Mouse (Mus musculus) testis, adult 2 months (tissue): ENCODE data around the gene Kcnc3. TPM values are rescaled to one million over a fixed set of nuclear protein-coding genes. Genes with fewer than 3 reads are reported as not detected.

Source experiments
- H3K27ac ChIP-seq: fragments of 200-500 bp; 2 replicates; pipeline ENCODE4 v1.5.1; 2012; ENCODE audit warnings: low read depth, low read length; ENCODE audit not compliant: control insufficient read depth, insufficient read depth
- H3K27me3 ChIP-seq: fragments of 200-500 bp; 2 replicates; pipeline ENCODE4 v1.6.1; 2012; ENCODE audit warnings: mild to moderate bottlenecking, low read length, moderate library complexity; ENCODE audit not compliant: control insufficient read depth, insufficient read depth
- H3K36me3 ChIP-seq: fragments of 200-500 bp; 2 replicates; pipeline ENCODE4 v1.6.1; 2012; ENCODE audit warnings: mild to moderate bottlenecking, low read length; ENCODE audit not compliant: control insufficient read depth, insufficient read depth
- H3K4me1 ChIP-seq: fragments of 200-500 bp; 2 replicates; pipeline ENCODE4 v1.6.1; 2012; ENCODE audit warnings: low read length; ENCODE audit not compliant: control insufficient read depth, insufficient read depth
- H3K4me3 ChIP-seq: fragments of 200-500 bp; 2 replicates; pipeline ENCODE4 v1.5.1; 2012; ENCODE audit warnings: low read depth, mild to moderate bottlenecking, low read length, moderate library complexity, mixed read lengths; ENCODE audit not compliant: control insufficient read depth
- CTCF ChIP-seq: fragments of 200-500 bp; IDR thresholded peaks from 2 replicates; pipeline ENCODE4 v1.5.1; 2012; ENCODE audit warnings: low read depth, mild to moderate bottlenecking, inconsistent platforms, low read length, moderate library complexity; ENCODE audit not compliant: control insufficient read depth, insufficient read depth, insufficient replicate concordance
- POLR2A ChIP-seq: fragments of 200-500 bp; IDR thresholded peaks from 2 replicates; pipeline ENCODE4 v1.6.1; 2012; ENCODE audit warnings: low read depth, mild to moderate bottlenecking, inconsistent platforms, low read length, moderate library complexity; ENCODE audit not compliant: control insufficient read depth
- polyA plus RNA-seq: library from polyadenylated mRNA; depleted of rRNA; stranded (reverse); fragments of >200 nt; gene quantifications from 2 replicates; pipeline ENCODE4 v1.2.3, GENCODE M21; 2012

Kcnc3 gene
- polyA plus RNA-seq, 1 experiment = 0.70 TPM

DNA sequence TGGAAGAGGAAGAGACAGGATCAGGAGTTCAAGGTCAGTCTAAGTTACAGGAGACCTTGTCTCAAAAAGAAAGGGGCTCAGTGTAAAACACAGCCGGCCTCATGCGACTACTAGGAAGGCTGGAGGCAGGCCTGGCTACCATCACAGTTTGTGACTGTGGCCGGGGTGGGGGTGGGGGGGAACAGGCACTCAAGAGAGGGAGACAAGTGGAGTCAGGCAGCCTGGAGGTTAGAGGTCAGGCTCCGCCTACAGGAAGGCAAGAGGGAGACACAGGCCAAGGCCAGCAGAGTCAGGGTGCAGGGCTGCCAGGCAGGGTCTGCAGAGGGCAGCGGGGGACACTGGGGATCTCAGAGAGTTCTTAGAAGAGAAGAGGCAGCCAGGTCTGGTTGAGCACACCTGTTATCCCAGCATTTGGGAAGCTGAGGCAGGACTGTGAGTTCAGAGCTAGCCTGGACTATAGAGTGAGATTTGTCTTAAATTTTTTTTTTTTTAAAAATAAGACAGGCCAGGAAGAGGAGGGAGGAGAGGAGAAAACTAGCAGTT, 6.6 kb downstream of the Kcnc3 start:
- Histone ChIP-seq H3K36me3 (no peaks in the 10 kb centered on the region), H3K27me3 (peaks cover 3% of the 10 kb centered on the region; the same call in 1 of the 2 replicates), H3K4me3 (no peak overlapping the region), H3K27ac (no peak overlapping the region), H3K4me1 (peaks cover 11% of the 10 kb centered on the region)
- TF ChIP-seq POLR2A (no peak), CTCF (no peak)

DNA sequence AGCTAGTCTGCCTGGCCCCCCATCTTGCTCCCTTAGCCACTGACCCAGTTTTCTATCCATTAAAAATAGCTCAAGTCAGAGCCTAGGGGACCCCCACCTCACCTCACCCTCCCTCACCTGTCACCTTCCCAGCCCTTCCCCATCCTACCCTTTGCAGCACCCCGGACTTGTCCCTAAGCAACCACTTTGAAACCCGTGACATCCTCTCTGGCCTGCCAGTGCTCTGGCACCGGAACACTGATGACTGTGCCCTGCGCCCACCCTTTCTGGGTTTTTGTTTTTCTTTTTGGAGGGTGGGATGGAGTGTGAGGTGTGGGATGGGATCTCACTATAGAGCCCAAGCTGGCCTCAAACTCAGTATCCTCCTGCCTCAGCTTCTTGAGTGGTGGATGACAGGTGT, 7.2 kb downstream of the Kcnc3 start:
- Histone ChIP-seq H3K4me3 (no peak overlapping the region), H3K27ac (no peak overlapping the region), H3K4me1 (peaks cover 8% of the 10 kb centered on the region), H3K27me3 (peaks cover 3% of the 10 kb centered on the region; the same call in 1 of the 2 replicates), H3K36me3 (no peaks in the 10 kb centered on the region)
- no peak for TF ChIP-seq CTCF

DNA sequence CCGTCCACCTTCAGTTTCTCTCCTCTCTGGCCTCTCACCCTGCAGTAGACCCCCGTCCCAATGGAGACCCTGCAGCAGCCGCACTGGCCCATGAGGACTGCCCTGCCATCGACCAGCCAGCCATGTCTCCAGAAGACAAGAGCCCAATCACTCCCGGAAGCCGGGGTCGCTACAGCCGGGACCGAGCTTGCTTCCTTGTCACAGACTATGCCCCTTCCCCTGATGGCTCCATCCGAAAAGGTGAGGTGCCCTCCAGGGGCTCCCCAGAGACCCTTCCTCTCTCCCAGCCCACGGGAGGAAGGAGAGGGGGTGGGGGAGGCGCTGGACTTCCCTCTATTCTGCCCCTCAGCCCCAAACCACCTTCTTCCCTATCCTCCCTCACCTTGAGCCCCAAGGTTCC, 7.9 kb downstream of the Kcnc3 start:
- Histone ChIP-seq H3K36me3 (no peaks in the 10 kb centered on the region), H3K27me3 (peaks cover 3% of the 10 kb centered on the region; the same call in 1 of the 2 replicates), H3K4me3 (no peak overlapping the region), H3K27ac (no peak overlapping the region), H3K4me1 (peaks cover 8% of the 10 kb centered on the region)
- TF ChIP-seq CTCF (no peak), POLR2A (no peak)

DNA sequence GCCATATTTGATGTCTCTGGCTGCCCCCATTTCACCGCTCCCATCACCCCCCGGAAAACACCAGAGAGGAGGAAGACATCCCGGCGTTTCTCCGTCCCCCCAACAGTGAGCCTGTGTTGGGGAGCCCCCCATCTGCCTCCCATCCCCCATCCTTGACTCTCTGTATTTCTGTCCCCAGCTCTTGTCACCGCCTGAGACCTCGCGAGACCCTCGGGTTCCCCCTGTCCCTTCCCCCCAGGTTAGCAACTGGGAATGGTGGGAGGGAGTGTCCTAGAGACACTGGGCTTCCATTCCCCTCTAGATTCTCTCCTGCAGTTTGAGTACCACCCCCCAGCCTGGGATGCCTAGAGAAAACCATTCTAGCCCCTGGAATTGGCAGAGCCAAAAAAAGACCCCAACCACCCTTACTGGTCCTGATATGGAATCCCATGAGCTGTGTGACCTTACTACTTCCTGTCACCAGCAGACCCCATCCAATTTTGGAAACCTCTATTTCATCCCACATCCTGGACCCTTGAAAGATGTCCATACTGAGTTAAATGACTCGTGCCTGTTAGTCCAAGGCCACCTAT, 10.3 kb downstream of the Kcnc3 start:
- Histone ChIP-seq H3K36me3 (no peaks in the 10 kb centered on the region), H3K27me3 (peaks cover 3% of the 10 kb centered on the region; the same call in 1 of the 2 replicates), H3K27ac (no peak overlapping the region), H3K4me3 (no peak overlapping the region), H3K4me1 (peaks cover under 1% of the 10 kb centered on the region; the same call in 1 of the 2 replicates)
- TF ChIP-seq POLR2A (no peak), CTCF (no peak)

DNA sequence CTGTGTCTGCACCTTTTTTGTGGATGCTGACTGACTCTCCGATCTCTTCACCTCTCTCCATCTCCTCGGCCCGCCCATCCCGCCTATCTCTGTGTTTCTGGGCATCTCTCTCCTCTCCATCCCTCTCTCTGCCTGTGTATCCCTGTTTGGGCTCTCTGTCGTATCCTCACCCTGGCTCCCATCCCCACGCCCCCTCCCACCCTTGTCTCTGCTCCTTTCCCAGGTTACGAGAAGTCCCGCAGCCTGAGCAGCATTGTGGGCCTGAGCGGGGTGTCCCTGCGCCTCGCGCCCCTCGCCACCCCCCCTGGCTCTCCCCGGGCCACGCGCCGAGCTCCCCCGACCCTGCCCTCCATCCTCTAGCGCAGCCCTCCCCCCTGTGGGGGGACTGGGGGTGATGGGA, 11.2 kb downstream of the Kcnc3 start:
- H3K27ac ChIP-seq = no peak overlapping the region
- TF ChIP-seq CTCF (no peak), POLR2A (no peak)
- peaks cover 3% of the 10 kb centered on the region; the same call in 1 of the 2 replicates for H3K27me3 ChIP-seq
- peaks cover 4% of the 10 kb centered on the region; the same call in 1 of the 2 replicates for H3K4me1 ChIP-seq
- H3K36me3 ChIP-seq = no peaks in the 10 kb centered on the region
- no peak overlapping the region for H3K4me3 ChIP-seq

DNA sequence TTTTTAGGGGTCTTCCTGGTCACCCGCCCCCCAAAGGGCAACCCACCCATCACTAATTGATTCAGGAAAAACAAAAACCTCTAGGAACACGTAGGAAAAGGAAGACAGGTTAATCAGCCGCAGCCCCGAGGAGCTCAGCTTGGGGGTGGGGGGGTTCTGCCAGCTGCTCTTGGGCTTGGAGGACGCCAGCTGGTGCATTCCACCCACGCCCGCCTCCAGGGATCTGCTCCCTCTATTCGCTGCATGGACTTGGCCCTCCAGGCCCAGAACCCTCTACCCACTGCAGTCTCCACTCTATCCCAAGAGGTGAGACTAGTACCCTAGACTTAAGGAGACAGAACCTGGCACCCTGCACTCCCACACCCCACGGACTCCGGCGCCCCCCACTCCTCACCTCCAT, 12.0 kb downstream of the Kcnc3 start:
- no peaks in the 10 kb centered on the region for H3K36me3 ChIP-seq
- TF ChIP-seq POLR2A (no peak), CTCF (no peak)
- no peak overlapping the region for H3K27ac ChIP-seq
- peaks cover 3% of the 10 kb centered on the region; the same call in 1 of the 2 replicates for H3K27me3 ChIP-seq
- peaks cover 4% of the 10 kb centered on the region; the same call in 1 of the 2 replicates for H3K4me1 ChIP-seq
- no peak overlapping the region for H3K4me3 ChIP-seq

DNA sequence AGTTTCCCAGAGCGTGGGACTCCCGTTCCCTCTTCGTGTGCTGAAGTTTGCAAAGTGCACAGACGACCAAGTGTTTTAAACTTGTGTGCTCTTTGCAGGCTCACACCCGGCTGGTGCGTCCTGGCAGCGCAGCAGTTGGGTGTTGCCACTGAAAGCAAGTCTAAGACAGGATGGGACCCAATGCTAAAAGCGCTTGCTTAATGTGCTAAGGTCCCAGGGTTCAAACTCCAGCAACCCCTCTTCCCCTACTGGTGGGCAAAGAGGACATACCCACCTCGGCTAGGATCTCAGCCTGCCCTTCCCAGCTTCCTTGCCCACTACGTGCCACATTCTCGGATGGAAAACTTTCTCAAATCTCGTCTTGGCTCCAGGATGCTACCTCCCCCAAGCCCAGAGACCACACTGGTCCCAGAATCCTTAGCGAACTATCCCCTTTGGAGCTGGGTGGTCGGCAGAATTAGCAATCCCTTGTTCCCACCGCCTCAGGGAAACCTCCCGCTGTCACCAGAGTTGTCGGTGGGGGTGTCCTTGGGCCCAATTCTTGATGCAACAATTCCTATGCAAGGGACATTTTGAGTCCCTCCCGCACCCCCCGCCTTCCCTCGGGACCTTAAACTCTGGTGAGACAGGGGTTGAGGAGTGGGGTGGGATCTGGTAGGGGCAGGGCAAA, 12.9 kb downstream of the Kcnc3 start:
- H3K27me3 ChIP-seq = peaks cover 3% of the 10 kb centered on the region; the same call in 1 of the 2 replicates
- TF ChIP-seq CTCF = no peak
- no peak for TF ChIP-seq POLR2A
- no peaks in the 10 kb centered on the region for H3K36me3 ChIP-seq
- H3K4me1 ChIP-seq = peaks cover 4% of the 10 kb centered on the region; the same call in 1 of the 2 replicates
- H3K27ac ChIP-seq = no peak overlapping the region
- H3K4me3 ChIP-seq = no peak overlapping the region

DNA sequence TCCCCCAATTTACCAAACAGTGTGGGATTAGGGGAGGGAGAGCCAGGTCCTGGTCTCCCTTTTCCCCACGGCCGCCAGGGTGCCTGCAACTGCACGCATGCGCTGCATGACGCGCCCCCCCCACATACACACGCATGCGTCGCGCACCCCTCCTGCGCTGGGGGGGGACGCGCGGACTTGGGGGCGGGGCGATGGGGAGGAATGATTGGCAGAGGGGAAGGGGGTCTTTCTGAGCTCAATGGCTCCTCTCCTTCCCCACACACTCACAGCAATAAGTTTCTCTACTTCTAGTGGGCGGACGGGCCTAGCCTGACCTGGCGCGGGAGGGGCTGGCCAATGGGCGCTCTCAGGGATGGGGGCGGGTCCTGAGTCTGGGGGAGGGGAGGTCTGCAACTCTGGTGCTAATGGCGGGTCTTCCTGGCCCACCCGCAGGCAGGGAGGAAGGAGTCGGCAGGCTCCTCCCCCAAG, 13.7 kb downstream of the Kcnc3 start:
- Histone ChIP-seq H3K36me3 (no peaks in the 10 kb centered on the region), H3K27me3 (peaks cover 3% of the 10 kb centered on the region; the same call in 1 of the 2 replicates), H3K4me3 (no peak overlapping the region), H3K27ac (no peak overlapping the region), H3K4me1 (peaks cover 4% of the 10 kb centered on the region; the same call in 1 of the 2 replicates)
- TF ChIP-seq POLR2A (no peak), CTCF (no peak)
